ENCODE assay signal across 4 mouse cellular contexts in the genomic region with DNA sequence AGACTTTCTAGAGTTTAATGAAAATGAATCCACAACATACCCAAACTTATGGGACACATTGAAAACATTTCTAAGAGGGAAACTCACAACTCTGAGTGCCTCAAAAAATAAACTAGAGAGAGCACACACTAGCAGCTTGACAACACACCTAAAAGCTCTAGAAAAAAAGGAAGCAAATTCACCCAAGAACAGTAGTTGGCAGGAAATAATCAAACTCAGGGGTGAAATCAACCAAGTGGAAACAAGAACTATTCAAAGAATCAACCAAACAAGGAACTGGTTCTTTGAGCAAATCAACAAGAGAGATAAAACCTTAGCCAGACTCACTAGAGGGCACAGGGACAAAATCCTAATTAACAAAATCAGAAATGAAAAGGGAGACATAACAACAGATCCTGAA. TPM values are rescaled to one million over a fixed set of nuclear protein-coding genes. Genes with fewer than 3 reads are reported as not detected.
DNase-seq lines count a peak whose midpoint lies in the region; TF ChIP-seq lines count a peak whose summit lies in the region.
"Not testable (repeated sequence)": the region's sequence is repeated elsewhere in the genome, so short reads cannot be mapped to it uniquely, and the experiment has no call there.

No protein-coding gene starts in this region.

- not testable (repeated sequence) for H3K36me3 ChIP-seq in MEL (ENCODE audit: control insufficient read depth in 1 of 2, insufficient read depth in 2 of 2, low read length in 2 of 2); splenic B cell, adult 2 months (ENCODE audit: control insufficient read depth, insufficient read depth, low read length, poor library complexity, severe bottlenecking)

- H3K79me2 ChIP-seq in MEL (ENCODE audit: control insufficient read depth, insufficient read depth, low read length, poor library complexity), result not testable (repeated sequence)

- peak; percentile 54 to 64 for DNase-seq in B cell, adult 2 months
- peak; percentile 40 for DNase-seq in MEL (ENCODE audit: low read depth, low spot score)
- peak; percentile 20 to 32 for DNase-seq in spleen, postnatal 36 days (ENCODE audit: low spot score in 2 of 2)
- peak; percentile 49 for DNase-seq in splenic B cell, adult 2 months (ENCODE audit: low read depth, low spot score)

- TF ChIP-seq POLR2A in MEL (IDR thresholded peaks at IDR 0.05; ENCODE audit: control insufficient read depth in 1 of 2, insufficient read depth in 1 of 2, low read depth in 1 of 2, low read length in 2 of 2, poor library complexity in 1 of 2), result not testable (repeated sequence)

- not testable (repeated sequence) for H3K27ac ChIP-seq in MEL (ENCODE audit: control insufficient read depth, low read depth, low read length)

- not testable (repeated sequence) for H3K4me1 ChIP-seq in MEL (ENCODE audit: control insufficient read depth in 1 of 2, insufficient read depth in 2 of 2, low read length in 2 of 2)

- not testable (repeated sequence) for TF ChIP-seq CTCF in MEL (IDR thresholded peaks at IDR 0.05 in 2 of 3, conservative IDR thresholded peaks at IDR 0.05 in 1 of 3; ENCODE audit: control insufficient read depth in 1 of 3, insufficient read depth in 1 of 3, low read depth in 2 of 3, low read length in 3 of 3, poor library complexity in 1 of 3, severe bottlenecking in 1 of 3)

- not testable (repeated sequence) for TF ChIP-seq RAD21 in MEL (IDR thresholded peaks at IDR 0.05; ENCODE audit: low read depth, low read length)

- not testable (repeated sequence) for H3K9me3 ChIP-seq in MEL (replicated peaks; ENCODE audit: insufficient read depth, low read length)

- not testable (repeated sequence) for H3K4me3 ChIP-seq in MEL (ENCODE audit: control insufficient read depth in 1 of 2, insufficient read depth in 1 of 2, low read depth in 2 of 2, low read length in 2 of 2)

- not testable (repeated sequence) for H3K27me3 ChIP-seq in MEL (ENCODE audit: control insufficient read depth in 1 of 2, insufficient read depth in 2 of 2, low read length in 2 of 2); splenic B cell, adult 2 months (ENCODE audit: control insufficient read depth, insufficient read depth, low read length, poor library complexity, severe bottlenecking)

- not testable (repeated sequence) for H3K9ac ChIP-seq in MEL (ENCODE audit: control insufficient read depth, low read depth, low read length, poor library complexity, severe bottlenecking)

- 0 out of 4 replicates have a peak, but pooled peaks of 1 of the 2 experiments have one; percentile 32 for TF ChIP-seq EP300 in MEL (IDR thresholded peaks at IDR 0.05; ENCODE audit: low read depth in 1 of 2, low read length in 2 of 2)

TF ChIP-seq in MEL, 35 proteins besides CTCF, POLR2A, EP300 and RAD21:
- 0 out of 2 replicates have a peak, but pooled peaks have one; percentile 29 for TF ChIP-seq RCOR1 (IDR thresholded peaks at IDR 0.05; ENCODE audit: low read depth, low read length)

RNA-seq across cellular contexts. Expression of a gene that starts 16.0 kb away (rescaled TPM):
- 18.1 and 18.3 TPM in 2 replicates for total RNA-seq in MEL (2012; rRNA removed)
- polyA plus RNA-seq in MEL (2012; ENCODE audit: insufficient read depth in 1 of 2, insufficient read length in 2 of 2, low read depth in 1 of 2, low replicate concordance in 2 of 2, missing spikeins in 1 of 2), result 10 to 100 TPM; 15.2 to 53.6 TPM
